Mouse (Mus musculus) kidney, adult 2 months (tissue): ENCODE data around the gene Gm9736.
"Not testable (repeated sequence)": the region's sequence is repeated elsewhere in the genome, so short reads cannot be mapped to it uniquely, and the experiment has no call there.

ENCODE experiments used
- CTCF ChIP-seq: fragments of 200-500 bp; conservative IDR thresholded peaks from 2 replicates; pipeline ENCODE4 v1.5.1; 2011; ENCODE audit warnings: low read depth, mild to moderate bottlenecking, control low read depth, low read length, moderate library complexity, mixed read lengths; ENCODE audit not compliant: insufficient read depth, insufficient read length
- POLR2A ChIP-seq: fragments of 200-500 bp; IDR thresholded peaks from one replicate; pipeline ENCODE4 v1.6.1; 2011; ENCODE audit warnings: low read depth, low read length, control low read depth

- TF ChIP-seq CTCF, POLR2A: not testable (repeated sequence)
Measured at GRCm38 (mm10) chr10:77771225-77771624, 20.1 kb upstream of the Gm9736 start, which contains the start of gene Gm3238.
